Mouse (Mus musculus) G1E (cell line): ENCODE results near the gene Ccpg1os.

ENCODE experiments used
- CTCF ChIP-seq: IDR thresholded peaks from 2 replicates; pipeline ENCODE4 v1.5.1; 2012; ENCODE audit warnings: low read depth, low read length, inconsistent platforms, mixed read lengths
- GATA1 ChIP-seq: IDR thresholded peaks from 2 replicates; pipeline ENCODE4 v1.6.1; 2012; ENCODE audit warnings: borderline replicate concordance, low read length, inconsistent platforms, mixed read lengths
- TAL1 ChIP-seq: conservative IDR thresholded peaks from 2 replicates; pipeline ENCODE4 v1.6.1; 2012; ENCODE audit warnings: low read depth, low read length, inconsistent platforms, mixed read lengths

DNA sequence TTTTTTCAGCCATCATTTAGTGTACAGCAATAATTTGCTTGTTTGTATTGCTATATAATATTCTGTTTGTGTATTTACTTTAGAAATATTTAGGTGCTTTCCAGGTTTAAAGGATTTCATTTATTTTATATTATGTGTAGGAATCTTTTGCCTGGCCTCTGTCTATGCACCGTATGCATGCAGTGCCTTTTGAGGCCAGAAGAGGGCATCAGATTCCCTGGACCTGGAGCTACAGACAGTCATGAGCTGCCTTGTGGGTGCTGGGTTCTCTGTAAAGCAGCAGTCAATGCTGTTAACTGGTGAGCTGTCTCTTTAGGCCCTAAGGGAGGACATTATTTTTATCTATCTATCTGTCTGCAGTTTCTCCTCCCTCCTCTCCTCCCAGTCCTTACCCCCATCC is 29.6 kb downstream of the Ccpg1os start:
- TF ChIP-seq CTCF: peak; percentile 78
- TF ChIP-seq TAL1: no peak
- TF ChIP-seq GATA1: no peak
